Mouse (Mus musculus) heart, embryonic 12.5 days (tissue): ENCODE measurements around the gene Calm3. TPM values are rescaled to one million over a fixed set of nuclear protein-coding genes. Genes with fewer than 3 reads are reported as not detected.
A peak's percentile ranks its signal among the peaks of the same experiment; 100 is the strongest.

Experiments
- ATAC-seq: fragments of 200-750 bp; cut with Nextera tagmentation; 2 replicates; pipeline ENCODE4 v1.8.0; 2017; ENCODE audit warnings: moderate TSS enrichment, moderate library complexity; ENCODE audit not compliant: insufficient number of reproducible peaks, low FRiP score
- H3K27ac ChIP-seq: fragments of 300-500 bp; sonication (generic); 2 replicates; pipeline ENCODE4 v1.5.1; 2016; ENCODE audit warnings: mild to moderate bottlenecking, moderate library complexity; ENCODE audit not compliant: poor library complexity, severe bottlenecking
- H3K27me3 ChIP-seq: fragments of 300-500 bp; sonication (generic); replicated peaks from 2 replicates; pipeline ENCODE4 v1.6.1; 2016; ENCODE audit warnings: mild to moderate bottlenecking, moderate library complexity
- H3K36me3 ChIP-seq: fragments of 300-500 bp; sonication (generic); 2 replicates; pipeline ENCODE4 v1.6.1; 2016; ENCODE audit warnings: mild to moderate bottlenecking, moderate library complexity
- H3K4me1 ChIP-seq: fragments of 300-500 bp; sonication (generic); replicated peaks from 2 replicates; pipeline ENCODE4 v1.6.1; 2016; ENCODE audit warnings: mild to moderate bottlenecking
- H3K4me2 ChIP-seq: fragments of 300-500 bp; sonication (generic); 2 replicates; pipeline ENCODE4 v1.6.1; 2016; ENCODE audit warnings: mild to moderate bottlenecking, moderate library complexity
- H3K4me3 ChIP-seq: fragments of 300-500 bp; sonication (generic); 2 replicates; pipeline ENCODE4 v1.5.1; 2016; ENCODE audit warnings: mild to moderate bottlenecking
- H3K9ac ChIP-seq: fragments of 300-500 bp; sonication (generic); 2 replicates; pipeline ENCODE4 v1.6.1; 2016; ENCODE audit warnings: mild to moderate bottlenecking, moderate library complexity
- H3K9me3 ChIP-seq: fragments of 300-500 bp; sonication (generic); replicated peaks from 2 replicates; pipeline ENCODE4 v1.6.1; 2016; ENCODE audit warnings: mild to moderate bottlenecking, moderate library complexity
- WGBS: fragments of 180-500 bp; shearing (Covaris S2); methylation state at CpG from one replicate; pipeline ENCODE4 v1.1.7; 2016; 5-methylcytosine and 5-hydroxymethylcytosine counted together
- polyA plus RNA-seq: library from polyadenylated mRNA; unstranded; fragments of >200 nt; fragmentation: Nextera tagmentation; extraction: Ambion mirVana; gene quantifications from 2 replicates; pipeline ENCODE4 v1.2.1, GENCODE M21; 2016

The Calm3 gene
- polyA plus RNA-seq, 1 experiment from 2014 or later, result 95.0 TPM

DNA sequence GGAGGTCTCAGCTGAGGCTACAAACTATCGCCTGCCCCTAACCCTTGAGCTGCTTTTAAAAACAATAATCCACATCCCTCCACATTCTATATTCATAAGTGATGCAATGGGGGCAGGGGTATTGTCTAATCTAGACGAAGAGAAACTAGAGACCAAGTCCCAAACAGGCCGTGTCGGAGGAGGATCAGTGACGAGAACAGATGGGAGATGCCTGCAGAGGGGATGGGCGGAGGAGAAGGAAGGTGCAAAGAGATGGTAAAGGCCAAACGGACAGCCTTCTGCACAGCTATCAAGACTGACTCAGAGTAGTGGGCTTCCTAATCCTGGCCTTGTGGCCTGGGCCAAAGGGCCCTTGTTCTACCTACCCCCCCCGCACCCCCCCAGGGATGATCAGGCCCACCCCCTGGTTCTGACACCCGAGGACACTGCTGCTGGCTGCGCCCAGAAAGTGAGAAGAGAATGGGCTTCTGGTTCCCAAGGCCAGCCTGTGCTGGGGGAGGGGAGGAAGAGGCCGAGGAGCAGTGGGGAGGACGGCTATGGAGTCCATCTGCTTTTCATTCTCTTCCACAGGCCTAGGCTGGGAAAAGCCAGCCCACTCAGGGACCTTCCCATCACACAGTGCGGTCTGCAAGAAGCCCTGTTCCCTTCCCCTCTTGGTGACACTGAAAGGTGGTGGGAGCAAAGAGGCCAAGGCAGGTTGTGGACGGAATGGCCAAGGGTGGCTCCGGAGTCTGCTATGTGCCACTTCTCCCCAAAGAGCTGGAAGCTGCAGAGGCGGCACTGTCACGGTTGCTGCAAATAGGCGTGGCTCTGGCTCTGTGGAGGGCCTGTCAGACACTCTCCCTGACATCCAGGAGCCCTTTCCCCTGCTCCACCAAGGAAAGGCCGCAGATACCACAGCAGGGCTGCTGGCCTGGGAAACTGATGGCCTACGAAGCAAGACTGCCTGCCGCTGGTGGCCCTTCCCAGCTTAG, 2.8 kb downstream of the Calm3 start:
- Histone ChIP-seq H3K4me1 (peaks cover 50% of the 10 kb centered on the region), H3K9ac (peak overlapping the region; percentile 91), H3K36me3 (peaks cover 43% of the 10 kb centered on the region), H3K27me3 (no peaks in the 10 kb centered on the region), H3K4me3 (peak overlapping the region; percentile 82), H3K9me3 (no peaks in the 10 kb centered on the region), H3K27ac (peak overlapping the region; percentile 24), H3K4me2 (peak overlapping the region; percentile 97)
- ATAC-seq, result no peak
- 61% methylated on average over 21 of the region's 21 CpGs for WGBS

GRCm38 (mm10) chr7:16920150-16920579, 3.7 kb downstream of the Calm3 start:
- H3K36me3 ChIP-seq, result peaks cover 51% of the 10 kb centered on the region
- 87% methylated on average over 7 of the region's 7 CpGs for WGBS
- H3K9me3 ChIP-seq, result no peaks in the 10 kb centered on the region
- peak overlapping the region; percentile 32; the same call in 1 of the 2 replicates for H3K9ac ChIP-seq
- H3K4me1 ChIP-seq, result peaks cover 56% of the 10 kb centered on the region
- no peaks in the 10 kb centered on the region for H3K27me3 ChIP-seq
- no peak overlapping the region for H3K27ac ChIP-seq
- no peak overlapping the region for H3K4me3 ChIP-seq
- no peak overlapping the region for H3K4me2 ChIP-seq
- no peak for ATAC-seq

- Histone ChIP-seq H3K27me3 (no peaks in the 10 kb centered on the region), H3K27ac (0 out of 2 replicates have a peak overlapping the region, but pooled peaks have one; percentile 2), H3K4me1 (peaks cover 56% of the 10 kb centered on the region), H3K4me2 (no peak overlapping the region), H3K9ac (peak overlapping the region; percentile 32; the same call in 1 of the 2 replicates), H3K36me3 (peaks cover 57% of the 10 kb centered on the region), H3K4me3 (no peak overlapping the region), H3K9me3 (no peaks in the 10 kb centered on the region)
- WGBS, result 76% methylated on average over 13 of the region's 13 CpGs
- no peak for ATAC-seq
Measured at GRCm38 (mm10) chr7:16919395-16920149, 4.3 kb downstream of the Calm3 start.

GRCm38 (mm10) chr7:16918670-16919069, 5.2 kb downstream of the Calm3 start:
- Histone ChIP-seq H3K36me3 (peaks cover 62% of the 10 kb centered on the region), H3K4me1 (peaks cover 56% of the 10 kb centered on the region), H3K9me3 (no peaks in the 10 kb centered on the region), H3K27ac (no peak overlapping the region), H3K4me2 (no peak overlapping the region), H3K9ac (no peak overlapping the region), H3K4me3 (no peak overlapping the region), H3K27me3 (no peaks in the 10 kb centered on the region)
- no peak for ATAC-seq
- 80% methylated on average over 3 of the region's 3 CpGs for WGBS

- H3K4me2 ChIP-seq, result no peak overlapping the region
- 0 out of 2 replicates have a peak, but pooled peaks cover 2% of the 10 kb centered on the region for H3K27me3 ChIP-seq
- peaks cover 65% of the 10 kb centered on the region for H3K36me3 ChIP-seq
Measured at GRCm38 (mm10) chr7:16918014-16918413, 5.9 kb downstream of the Calm3 start.

GRCm38 (mm10) chr7:16917447-16917846, 6.5 kb downstream of the Calm3 start:
- Histone ChIP-seq H3K4me1 (peaks cover 49% of the 10 kb centered on the region), H3K4me2 (no peak overlapping the region), H3K27ac (no peak overlapping the region), H3K27me3 (peaks cover 6% of the 10 kb centered on the region; the same call in 1 of the 2 replicates), H3K9ac (no peak overlapping the region), H3K4me3 (no peak overlapping the region), H3K9me3 (no peaks in the 10 kb centered on the region), H3K36me3 (peaks cover 65% of the 10 kb centered on the region)
- 79% methylated on average over 11 of the region's 11 CpGs for WGBS
- no peak for ATAC-seq

More at GRCm38 (mm10) chr7:16918014-16918413, 5.9 kb downstream of the Calm3 start:
- no peak overlapping the region for H3K9ac ChIP-seq
- H3K27ac ChIP-seq, result no peak overlapping the region
- H3K4me3 ChIP-seq, result no peak overlapping the region
- no peaks in the 10 kb centered on the region for H3K9me3 ChIP-seq
- no peak for ATAC-seq
- H3K4me1 ChIP-seq, result peaks cover 55% of the 10 kb centered on the region
- 75% methylated on average over 9 of the region's 9 CpGs for WGBS

GRCm38 (mm10) chr7:16916342-16917265, 7.3 kb downstream of the Calm3 start:
- H3K4me1 ChIP-seq, result peaks cover 41% of the 10 kb centered on the region
- ATAC-seq, result no peak
- no peaks in the 10 kb centered on the region for H3K9me3 ChIP-seq
- no peak overlapping the region for H3K27ac ChIP-seq
- H3K4me2 ChIP-seq, result no peak overlapping the region
- H3K9ac ChIP-seq, result 0 out of 2 replicates have a peak overlapping the region, but pooled peaks have one; percentile 32
- peaks cover 65% of the 10 kb centered on the region for H3K36me3 ChIP-seq
- 62% methylated on average over 30 of the region's 30 CpGs for WGBS
- no peak overlapping the region for H3K4me3 ChIP-seq
- peaks cover 12% of the 10 kb centered on the region; the same call in 1 of the 2 replicates for H3K27me3 ChIP-seq

GRCm38 (mm10) chr7:16915461-16916340, 8.2 kb downstream of the Calm3 start:
- Histone ChIP-seq H3K9ac (no peak overlapping the region), H3K27me3 (peaks cover 20% of the 10 kb centered on the region; the same call in 1 of the 2 replicates), H3K4me3 (no peak overlapping the region), H3K27ac (no peak overlapping the region), H3K9me3 (no peaks in the 10 kb centered on the region), H3K4me2 (no peak overlapping the region), H3K36me3 (peaks cover 59% of the 10 kb centered on the region), H3K4me1 (peaks cover 32% of the 10 kb centered on the region)
- WGBS, result 88% methylated on average over 32 of the region's 32 CpGs
- ATAC-seq, result no peak

GRCm38 (mm10) chr7:16914453-16915343, 9.2 kb downstream of the Calm3 start:
- peaks cover 24% of the 10 kb centered on the region for H3K4me1 ChIP-seq
- peaks cover 24% of the 10 kb centered on the region for H3K27me3 ChIP-seq
- ATAC-seq, result no peak
- H3K27ac ChIP-seq, result no peak overlapping the region
- no peak overlapping the region for H3K4me3 ChIP-seq
- WGBS, result 82% methylated on average over 18 of the region's 18 CpGs
- peaks cover 58% of the 10 kb centered on the region for H3K36me3 ChIP-seq
- no peak overlapping the region for H3K9ac ChIP-seq
- H3K4me2 ChIP-seq, result no peak overlapping the region
- H3K9me3 ChIP-seq, result no peaks in the 10 kb centered on the region
